17 mouse cellular contexts compared by ENCODE assay signal in the genomic region with DNA sequence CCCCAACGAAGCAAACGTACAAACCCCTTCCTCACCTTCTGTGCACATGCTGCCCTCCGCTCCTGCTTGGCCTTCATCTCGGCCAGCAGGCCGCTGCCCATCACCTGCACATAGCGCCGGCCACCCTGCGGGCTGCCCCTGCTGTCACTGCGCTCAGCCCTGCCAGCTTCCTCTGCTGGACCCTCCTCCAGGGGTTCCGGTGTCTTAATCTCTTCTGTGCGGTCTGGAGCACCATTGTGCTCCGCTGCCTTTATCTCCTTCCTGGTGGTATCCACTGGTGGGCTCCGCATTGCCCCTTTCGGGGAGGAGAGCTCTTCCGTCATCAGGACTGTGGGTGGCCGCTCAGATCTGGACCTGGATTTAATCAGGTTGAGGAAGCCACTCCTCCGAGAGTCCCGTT. TPM values are rescaled to one million over a fixed set of nuclear protein-coding genes. Genes with fewer than 3 reads are reported as not detected.
A peak's percentile ranks its signal among the peaks of the same experiment; 100 is the strongest.
DNase-seq lines count a peak whose midpoint lies in the region; ATAC-seq and TF ChIP-seq lines count a peak whose summit lies in the region.
"Had no signal": no experiment of that assay in that cellular context is flagged by ENCODE, and none has a peak within 500 bp of the region (broad histone marks: within the 10 kb centered on the region; RNA-seq: fewer than 3 reads in every experiment).

No protein-coding gene starts in this region.

- DNase-seq in cerebellum, postnatal 10 days = peak; percentile 12 to 15
- no peak for DNase-seq in cerebellum, postnatal 4 days (ENCODE audit: low spot score in 2 of 2)
- no peak for DNase-seq in heart, postnatal 0 days (ENCODE audit: low spot score)
- no peak for DNase-seq in heart, adult 2 months
- no peak for DNase-seq in retina, embryonic 14.5 days (ENCODE audit: low spot score)
- no peak for DNase-seq in right cerebral cortex, postnatal 36 days (ENCODE audit: low spot score in 2 of 2)
- DNase-seq: gastrocnemius, postnatal 10 days; kidney, postnatal 10 days had no signal

- no peaks in the 10 kb centered on the region for H3K36me3 ChIP-seq in heart, postnatal 0 days (replicated peaks; ENCODE audit: control insufficient read depth, insufficient read depth, low read length)
- H3K36me3 ChIP-seq in heart, adult 2 months (ENCODE audit: control insufficient read depth, insufficient read depth, low read length) = no peaks in the 10 kb centered on the region
- no peaks in the 10 kb centered on the region for H3K36me3 ChIP-seq in liver, embryonic 16.5 days (ENCODE audit: control insufficient read depth, insufficient read depth)
- H3K36me3 ChIP-seq: hindbrain, embryonic 12.5 days had no signal

- no peak for TF ChIP-seq EP300 in heart, postnatal 0 days (IDR thresholded peaks at IDR 0.05; ENCODE audit: low read depth)
- no peak for TF ChIP-seq EP300 in heart, adult 2 months (IDR thresholded peaks at IDR 0.05; ENCODE audit: insufficient read depth, low read depth, low read length)

- 0 out of 2 replicates have a peak overlapping the region, but pooled peaks have one; percentile 4 for H3K4me3 ChIP-seq in heart, postnatal 0 days (ENCODE audit: low read depth, low read length)
- no peak overlapping the region for H3K4me3 ChIP-seq in heart, adult 2 months
- no peak overlapping the region for H3K4me3 ChIP-seq in liver, embryonic 16.5 days (ENCODE audit: low read depth, low read length)
- H3K4me3 ChIP-seq: embryonic facial prominence, embryonic 13.5 days; hindbrain, embryonic 12.5 days; intestine, embryonic 15.5 days; limb, embryonic 12.5 days; megakaryocyte, embryonic 14.5 days; stomach, embryonic 15.5 days had no signal

- no peak for TF ChIP-seq CTCF in heart, postnatal 0 days (IDR thresholded peaks at IDR 0.05; ENCODE audit: low read depth)
- TF ChIP-seq CTCF in heart, adult 2 months (IDR thresholded peaks at IDR 0.05) = no peak

- no peak overlapping the region for H3K9ac ChIP-seq in heart, postnatal 0 days (replicated peaks; ENCODE audit: low read depth, low read length)
- no peak overlapping the region for H3K9ac ChIP-seq in heart, adult 2 months (ENCODE audit: low read depth, low read length)
- no peak overlapping the region for H3K9ac ChIP-seq in liver, embryonic 16.5 days (ENCODE audit: low read depth, low read length)
- H3K9ac ChIP-seq: embryonic facial prominence, embryonic 13.5 days; hindbrain, embryonic 12.5 days; intestine, embryonic 15.5 days; limb, embryonic 12.5 days; stomach, embryonic 15.5 days had no signal

- no peaks in the 10 kb centered on the region for H3K79me2 ChIP-seq in heart, adult 2 months (replicated peaks; ENCODE audit: control insufficient read depth, insufficient read depth, low read length)

- H3K27me3 ChIP-seq in heart, postnatal 0 days (ENCODE audit: control insufficient read depth, insufficient read depth, low read length) = no peaks in the 10 kb centered on the region
- no peaks in the 10 kb centered on the region for H3K27me3 ChIP-seq in heart, adult 2 months (ENCODE audit: control insufficient read depth, insufficient read depth, low read length)
- no peaks in the 10 kb centered on the region for H3K27me3 ChIP-seq in liver, embryonic 16.5 days (ENCODE audit: control insufficient read depth, insufficient read depth, low read depth, low read length)
- H3K27me3 ChIP-seq: embryonic facial prominence, embryonic 13.5 days; hindbrain, embryonic 12.5 days; intestine, embryonic 15.5 days; limb, embryonic 12.5 days; stomach, embryonic 15.5 days had no signal

- intact Hi-C loops in heart, adult 2 months (cut with DNase I) = no loop called here

- no peak overlapping the region for H3K27ac ChIP-seq in heart, postnatal 0 days (ENCODE audit: low read depth)
- no peak overlapping the region for H3K27ac ChIP-seq in heart, adult 2 months
- no peak overlapping the region for H3K27ac ChIP-seq in liver, embryonic 16.5 days (ENCODE audit: low read length)
- H3K27ac ChIP-seq: embryonic facial prominence, embryonic 13.5 days; hindbrain, embryonic 12.5 days; intestine, embryonic 15.5 days; limb, embryonic 12.5 days; stomach, embryonic 15.5 days had no signal

- H3K9me3 ChIP-seq in heart, postnatal 0 days (replicated peaks; ENCODE audit: control insufficient read depth, low read length) = no peaks in the 10 kb centered on the region
- H3K9me3 ChIP-seq in liver, embryonic 16.5 days (replicated peaks; ENCODE audit: control insufficient read depth, low read length) = no peaks in the 10 kb centered on the region
- H3K9me3 ChIP-seq: embryonic facial prominence, embryonic 13.5 days; hindbrain, embryonic 12.5 days; intestine, embryonic 15.5 days; limb, embryonic 12.5 days; stomach, embryonic 15.5 days had no signal

- no peaks in the 10 kb centered on the region for H3K4me1 ChIP-seq in heart, postnatal 0 days (ENCODE audit: control insufficient read depth, insufficient read depth)
- no peaks in the 10 kb centered on the region for H3K4me1 ChIP-seq in heart, adult 2 months (ENCODE audit: control insufficient read depth, insufficient read depth, low read length)
- no peaks in the 10 kb centered on the region for H3K4me1 ChIP-seq in liver, embryonic 16.5 days (ENCODE audit: control insufficient read depth, low read depth, low read length)
- H3K4me1 ChIP-seq: embryonic facial prominence, embryonic 13.5 days; hindbrain, embryonic 12.5 days; intestine, embryonic 15.5 days; limb, embryonic 12.5 days; stomach, embryonic 15.5 days had no signal

- TF ChIP-seq POLR2A in heart, adult 2 months (IDR thresholded peaks at IDR 0.05; ENCODE audit: insufficient read depth, low read depth, low read length) = no peak

- peak overlapping the region; percentile 20 for H3K4me2 ChIP-seq in heart, postnatal 0 days (ENCODE audit: low read depth, low read length)
- peak overlapping the region; percentile 14; the same call in 1 of the 2 replicates for H3K4me2 ChIP-seq in liver, embryonic 16.5 days (ENCODE audit: low read depth, low read length)
- H3K4me2 ChIP-seq: embryonic facial prominence, embryonic 13.5 days; hindbrain, embryonic 12.5 days; intestine, embryonic 15.5 days; limb, embryonic 12.5 days; stomach, embryonic 15.5 days had no signal

- WGBS in heart, postnatal 0 days = 57% methylated on average over 18 of the region's 18 CpGs
- 42% methylated on average over 18 of the region's 18 CpGs for WGBS in heart, adult 2 months
- WGBS in liver, embryonic 16.5 days (ENCODE audit: insufficient replicate concordance) = 34% methylated on average over 18 of the region's 18 CpGs

- ATAC-seq in heart, postnatal 0 days (ENCODE audit: insufficient read depth, low read depth) = no peak
- peak; percentile 67 for ATAC-seq in common myeloid progenitor, adult 5-6 weeks (replicated peaks; ENCODE audit: low read depth, poor library complexity, severe bottlenecking)
- no peak for ATAC-seq in liver, embryonic 16.5 days (ENCODE audit: low read depth)
- ATAC-seq: intestine, embryonic 15.5 days; midbrain, embryonic 16.5 days had no signal

RNA-seq across cellular contexts. Expression of a gene that starts 45.1 kb away (rescaled TPM):
- total RNA-seq in heart, postnatal 0 days (2014; rRNA removed; ENCODE audit: low replicate concordance) = not detected in 2 replicates
- not detected in 2 replicates for polyA plus RNA-seq in heart, postnatal 0 days (2015; fragmentation: Nextera tagmentation; extraction: Ambion mirVana)
- not detected for total RNA-seq in heart, adult 2 months (2021)
- not detected in 2 replicates for polyA plus RNA-seq in heart, adult 2 months (2012; rRNA removed)
- not detected in 2 replicates for total RNA-seq in common myeloid progenitor, adult 5-6 weeks (2017)
- 0.19 TPM in 1 of 2 replicates, not detected in the other for polyA plus RNA-seq in liver, embryonic 16.5 days (2015; fragmentation: Nextera tagmentation; extraction: Ambion mirVana)
- total RNA-seq: gastrocnemius, postnatal 10 days had no signal
- polyA plus RNA-seq: embryonic facial prominence, embryonic 13.5 days; limb, embryonic 12.5 days had no signal

Comparison
In these comparisons a context has a peak if more than half of its experiments do, and no peak if none do; other contexts are left out.
1. DNase-seq: peak in cerebellum, postnatal 10 days (2 of 2); none in cerebellum, postnatal 4 days (0 of 2), heart, postnatal 0 days (single experiment), heart, adult 2 months (0 of 2), retina, embryonic 14.5 days (single experiment) and right cerebral cortex, postnatal 36 days (0 of 2).